Mouse (Mus musculus): Measurements from ENCODE around the gene Nrxn2.

GRCm38 (mm10) chr19:6464306-6465071 is 46.0 kb downstream of the Nrxn2 start:
- TF ChIP-seq CTCF (conservative IDR thresholded peaks at IDR 0.05; ENCODE audit: low read length) (no peak), NANOG (IDR thresholded peaks at IDR 0.05; ENCODE audit: borderline replicate concordance, low read length) (no peak)

Measured in E14TG2a.4 (cell line).